Mouse (Mus musculus): ENCODE data around the gene Clec11a.

Clec11a gene

DNA sequence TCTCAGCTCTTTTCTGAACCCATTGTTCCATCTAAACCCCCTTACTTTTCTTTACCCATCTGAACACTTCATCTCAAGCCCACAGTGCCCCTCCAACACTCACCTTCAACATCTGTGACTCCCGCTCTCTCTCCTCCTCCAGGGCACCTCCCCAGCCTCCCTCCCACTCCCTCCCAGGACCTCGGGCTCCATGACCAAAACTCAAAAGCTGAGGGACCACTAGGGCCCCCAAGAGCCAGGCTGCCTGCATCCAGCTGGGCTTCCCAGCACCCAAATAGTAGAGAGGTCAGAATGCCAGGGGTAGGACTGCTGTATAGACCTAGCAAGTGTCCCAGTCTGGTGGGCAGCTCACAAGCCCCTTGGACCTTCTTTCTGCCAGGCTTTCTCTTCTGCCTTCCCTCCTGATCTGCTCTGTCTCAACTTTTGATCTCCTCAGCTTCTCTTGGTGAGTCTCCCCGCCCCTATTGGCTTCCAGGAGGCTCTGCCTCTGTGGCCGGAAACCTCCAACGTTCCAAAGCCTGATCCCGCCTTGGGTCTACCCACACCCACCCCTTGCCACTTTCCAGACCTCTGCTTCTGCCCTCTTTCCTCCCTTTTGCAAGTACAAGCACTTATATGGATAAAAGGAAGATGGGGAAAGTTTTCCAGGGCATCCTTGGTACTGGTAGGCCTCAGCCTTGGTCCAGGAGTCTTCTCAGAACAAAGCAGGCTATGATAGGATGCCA, at the start of gene Clec11a:
TSS of gene Clec11a (minus strand) at position 387 of the 725 bp plus-strand sequence.
- peak; percentile 31 for DNase-seq

DNA sequence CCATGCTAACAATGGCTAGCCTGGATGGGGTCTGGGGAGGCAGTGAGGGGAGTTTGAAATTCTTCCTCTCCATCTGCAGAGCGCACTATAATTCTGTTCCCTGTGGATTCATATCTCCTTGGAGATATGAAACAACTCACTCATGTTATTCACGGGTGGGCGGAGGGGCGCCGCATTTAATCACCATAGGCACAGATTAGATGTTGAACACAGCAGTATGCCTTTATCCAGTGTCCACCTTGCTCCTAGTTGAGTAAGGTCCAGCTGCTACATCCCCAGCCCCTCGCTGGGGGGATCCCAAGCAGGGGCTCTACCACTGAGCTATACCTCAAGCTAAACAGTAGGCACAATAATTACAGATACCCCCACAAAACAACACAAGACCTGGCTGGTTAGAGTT, 48.7 kb upstream of the Clec11a start:
- DNase-seq: no peak

DNA sequence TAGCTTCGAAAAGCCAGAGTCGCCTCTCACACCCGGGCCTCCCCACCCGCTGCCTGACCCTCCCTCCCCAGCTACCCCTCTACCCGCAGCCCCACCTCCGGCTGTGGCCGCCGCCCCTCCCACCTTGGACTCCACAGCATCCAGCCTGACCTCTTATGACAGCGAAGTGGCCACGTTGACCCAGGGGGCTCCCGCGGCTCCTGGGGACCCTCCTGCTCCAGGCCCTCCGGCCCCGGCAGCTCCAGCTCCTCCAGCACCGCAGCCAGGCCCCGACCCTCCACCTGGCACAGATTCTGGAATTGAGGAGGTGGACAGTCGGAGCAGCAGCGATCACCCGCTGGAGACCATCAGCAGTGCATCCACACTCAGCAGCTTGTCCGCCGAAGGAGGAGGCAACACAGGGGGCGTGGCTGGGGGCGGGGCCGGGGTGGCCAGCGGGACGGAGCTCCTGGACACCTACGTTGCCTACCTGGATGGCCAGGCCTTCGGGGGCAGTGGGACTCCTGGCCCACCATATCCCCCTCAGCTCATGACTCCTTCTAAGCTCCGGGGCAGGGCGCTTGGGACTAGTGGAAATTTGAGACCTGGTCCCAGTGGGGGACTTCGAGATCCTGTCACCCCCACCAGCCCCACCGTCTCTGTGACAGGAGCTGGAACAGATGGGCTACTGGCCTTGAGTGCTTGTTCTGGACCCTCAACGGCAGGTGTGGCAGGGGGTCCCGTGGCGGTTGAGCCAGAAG, 47.1 kb upstream of the Clec11a start:
- DNase-seq: no peak

DNA sequence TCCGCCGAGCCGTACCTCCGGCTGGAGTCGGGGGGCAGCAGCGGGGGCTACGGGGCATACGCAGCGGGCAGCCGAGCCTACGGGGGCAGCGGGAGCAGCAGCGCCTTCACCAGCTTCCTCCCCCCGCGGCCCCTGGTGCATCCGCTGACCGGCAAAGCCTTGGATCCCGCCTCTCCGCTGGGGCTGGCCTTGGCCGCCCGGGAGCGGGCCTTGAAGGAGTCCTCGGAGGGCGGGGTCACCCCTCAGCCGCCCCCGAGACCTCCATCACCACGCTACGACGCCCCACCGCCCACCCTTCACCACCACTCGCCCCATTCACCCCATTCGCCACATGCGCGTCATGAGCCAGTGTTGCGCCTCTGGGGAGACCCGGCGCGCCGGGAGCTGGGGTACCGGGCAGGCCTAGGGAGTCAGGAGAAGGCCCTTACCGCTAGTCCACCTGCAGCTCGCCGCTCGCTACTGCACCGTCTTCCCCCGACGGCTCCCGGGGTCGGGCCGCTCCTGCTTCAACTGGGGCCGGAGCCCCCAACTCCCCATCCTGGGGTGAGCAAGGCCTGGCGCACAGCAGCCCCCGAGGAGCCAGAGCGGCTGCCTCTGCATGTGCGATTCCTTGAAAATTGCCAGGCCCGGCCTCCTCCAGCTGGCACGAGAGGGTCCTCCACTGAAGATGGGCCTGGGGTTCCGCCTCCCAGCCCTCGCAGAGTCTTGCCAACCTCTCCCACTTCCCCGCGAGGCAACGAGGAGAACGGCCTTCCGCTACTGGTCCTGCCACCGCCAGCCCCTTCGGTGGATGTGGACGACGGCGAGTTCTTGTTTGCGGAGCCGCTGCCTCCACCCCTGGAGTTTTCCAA, 46.3 kb upstream of the Clec11a start:
- no peak for DNase-seq

DNA sequence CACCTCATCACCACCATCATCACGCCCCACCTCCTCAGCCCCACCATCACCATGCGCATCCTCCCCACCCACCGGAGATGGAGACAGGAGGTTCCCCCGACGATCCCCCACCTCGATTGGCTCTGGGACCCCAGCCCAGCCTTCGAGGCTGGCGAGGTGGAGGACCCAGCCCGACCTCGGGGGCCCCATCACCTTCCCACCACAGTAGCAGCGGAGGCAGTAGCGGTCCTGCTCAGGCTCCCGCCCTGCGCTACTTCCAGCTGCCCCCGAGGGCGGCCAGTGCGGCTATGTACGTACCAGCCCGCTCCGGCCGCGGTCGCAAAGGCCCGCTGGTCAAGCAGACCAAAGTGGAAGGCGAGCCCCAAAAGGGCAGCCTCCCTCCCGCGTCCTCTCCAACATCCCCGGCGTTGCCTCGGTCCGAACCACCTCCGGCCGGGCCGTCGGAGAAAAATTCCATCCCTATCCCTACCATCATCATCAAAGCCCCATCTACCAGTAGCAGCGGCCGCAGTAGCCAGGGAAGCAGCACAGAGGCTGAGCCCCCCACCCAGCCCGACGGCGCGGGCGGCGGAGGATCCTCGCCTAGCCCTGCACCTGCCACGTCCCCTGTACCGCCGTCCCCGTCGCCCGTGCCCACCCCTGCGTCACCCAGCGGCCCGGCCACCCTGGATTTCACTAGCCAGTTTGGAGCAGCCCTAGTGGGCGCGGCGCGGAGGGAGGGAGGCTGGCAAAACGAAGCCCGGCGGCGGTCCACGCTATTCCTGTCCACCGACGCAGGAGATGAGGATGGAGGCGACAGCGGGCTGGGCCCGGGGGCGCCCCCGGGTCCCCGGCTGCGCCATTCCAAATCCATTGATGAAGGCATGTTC, 45.4 kb upstream of the Clec11a start:
- DNase-seq: no peak

DNA sequence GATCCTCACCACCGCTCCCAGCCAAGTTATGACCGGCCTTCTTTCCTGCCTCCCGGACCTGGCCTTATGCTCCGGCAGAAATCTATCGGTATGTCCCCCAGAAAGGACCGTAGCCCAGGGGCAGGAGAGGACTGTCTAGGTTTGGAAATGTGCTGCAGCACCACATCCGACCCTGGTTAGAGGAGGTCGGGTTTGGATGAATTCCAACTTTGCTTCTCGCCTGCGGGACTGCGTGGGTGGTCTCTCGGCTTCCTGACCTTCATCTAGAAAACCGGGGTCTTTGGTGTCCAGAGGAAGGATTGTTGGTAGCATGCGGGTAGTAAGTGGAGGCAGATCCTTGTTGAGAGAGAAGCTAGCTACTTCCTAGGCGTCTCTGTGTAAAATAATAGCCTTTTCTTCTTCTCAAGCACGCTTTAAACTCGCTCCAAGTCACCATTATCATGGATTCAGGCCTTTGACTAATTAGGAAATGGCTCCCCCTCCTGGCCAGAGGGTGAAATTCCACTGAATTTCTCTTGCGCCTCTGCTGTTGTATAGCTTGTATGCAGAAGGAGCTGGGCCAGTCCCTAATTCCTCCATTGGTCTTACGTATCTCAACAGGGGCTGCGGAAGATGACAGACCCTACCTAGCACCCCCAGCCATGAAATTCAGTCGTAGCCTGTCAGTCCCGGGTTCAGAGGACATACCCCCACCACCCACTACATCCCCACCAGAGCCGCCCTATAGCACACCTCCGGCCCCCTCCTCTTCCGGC, 44.4 kb upstream of the Clec11a start:
- peak; percentile 83 for DNase-seq

DNA sequence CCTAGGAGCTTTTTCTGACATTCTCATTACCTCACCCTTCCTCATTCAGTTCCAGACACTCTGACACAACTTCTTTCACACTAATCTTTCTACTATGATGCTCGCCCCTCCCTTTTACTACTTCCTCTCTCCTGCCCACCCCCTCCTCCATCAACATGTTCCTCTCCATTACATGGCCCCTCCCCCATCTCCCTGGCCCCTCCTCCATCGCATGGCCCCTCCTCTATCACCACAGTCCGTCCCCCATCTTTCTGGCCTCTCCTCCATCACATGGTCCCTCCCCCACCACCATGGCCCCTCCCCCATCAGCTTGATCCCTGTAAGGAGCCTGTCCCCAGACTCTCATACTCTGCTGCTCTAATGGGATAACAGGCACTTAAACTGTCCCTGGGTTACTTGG, 42.3 kb upstream of the Clec11a start:
- no peak for DNase-seq

DNA sequence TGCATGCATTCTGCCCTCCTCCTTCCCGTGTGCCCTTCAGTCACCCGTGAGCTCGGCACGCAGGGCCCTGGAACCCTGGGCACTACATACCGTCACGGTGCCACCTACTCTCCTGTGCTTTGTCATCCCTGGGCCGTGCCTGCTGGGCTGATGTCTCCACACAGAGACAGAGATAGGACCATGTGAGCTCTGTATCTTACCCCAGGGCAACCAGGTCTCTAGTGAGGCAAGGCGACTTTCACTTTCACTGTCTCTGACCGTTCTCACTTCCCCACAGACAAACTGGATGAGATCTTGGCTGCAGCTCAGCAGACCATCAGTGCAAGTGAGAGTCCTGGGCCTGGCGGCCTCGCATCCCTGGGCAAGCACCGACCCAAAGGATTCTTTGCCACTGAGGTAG, 37.9 kb upstream of the Clec11a start:
- DNase-seq: no peak

DNA sequence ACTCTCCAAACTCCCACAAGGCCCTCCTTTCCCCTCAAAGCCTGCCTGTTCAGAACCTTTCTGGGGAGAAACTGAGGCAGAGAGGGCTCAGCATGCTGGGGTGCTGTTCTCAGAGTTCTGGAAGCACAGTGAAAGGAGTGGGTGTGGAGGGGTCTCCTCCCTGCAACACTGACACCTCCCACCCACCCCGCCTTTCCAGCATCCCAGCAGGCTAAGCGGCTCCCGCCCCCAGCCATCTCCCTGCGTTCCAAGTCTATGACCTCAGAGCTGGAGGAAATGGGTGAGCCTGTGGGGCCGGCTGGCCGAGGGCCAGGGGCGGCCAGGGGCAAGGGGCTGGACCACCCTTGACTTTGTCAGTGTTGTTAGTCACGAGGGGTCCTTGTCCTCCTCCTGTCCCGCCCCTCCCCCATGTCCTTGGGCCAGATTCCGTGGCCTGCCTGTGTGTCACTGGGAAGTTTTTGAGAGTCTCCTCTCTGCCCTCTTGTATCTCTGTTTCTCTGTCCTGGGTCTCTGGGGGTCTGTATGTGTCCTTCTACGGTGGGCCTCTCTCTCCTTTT, 36.8 kb upstream of the Clec11a start:
- no peak for DNase-seq

DNA sequence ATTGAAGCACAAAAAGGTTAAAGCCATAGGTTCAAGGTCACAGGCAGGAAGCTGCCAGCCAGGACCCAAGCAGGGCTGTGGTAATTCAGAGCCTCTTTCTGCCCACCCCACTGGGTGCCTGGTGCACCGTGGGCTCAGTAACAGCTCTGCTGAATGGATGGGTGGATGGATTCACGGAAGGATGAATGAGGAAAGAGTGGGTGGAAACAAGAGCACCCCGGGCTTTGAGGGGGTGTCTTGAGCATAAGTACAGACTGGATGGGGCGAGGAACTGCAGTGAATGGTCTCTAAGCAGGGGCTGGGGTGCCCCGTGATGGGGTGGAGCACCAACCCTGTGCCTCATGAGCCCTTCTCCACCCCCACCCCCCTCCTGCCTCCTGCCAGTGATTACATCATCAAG, 35.0 kb upstream of the Clec11a start:
- DNase-seq: no peak

DNA sequence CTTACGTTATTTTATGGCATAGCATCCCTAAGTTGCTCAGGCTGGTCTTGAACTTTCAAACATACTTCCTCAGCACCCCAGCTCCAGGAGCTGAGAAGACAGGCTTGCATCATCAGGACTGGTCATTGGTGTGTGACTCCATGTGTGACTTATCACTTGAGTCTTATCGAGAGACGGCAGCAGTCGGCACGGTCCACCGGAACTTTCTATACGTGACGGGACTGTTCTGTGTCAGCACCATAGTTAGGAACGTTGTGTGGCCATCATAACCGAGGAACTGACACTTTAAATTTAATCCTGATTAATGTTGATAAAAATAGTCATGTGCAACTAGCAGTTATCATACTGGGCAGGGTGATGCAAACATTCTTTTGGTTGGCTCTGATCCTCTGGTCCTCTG, 34.4 kb upstream of the Clec11a start:
- no peak for DNase-seq

DNA sequence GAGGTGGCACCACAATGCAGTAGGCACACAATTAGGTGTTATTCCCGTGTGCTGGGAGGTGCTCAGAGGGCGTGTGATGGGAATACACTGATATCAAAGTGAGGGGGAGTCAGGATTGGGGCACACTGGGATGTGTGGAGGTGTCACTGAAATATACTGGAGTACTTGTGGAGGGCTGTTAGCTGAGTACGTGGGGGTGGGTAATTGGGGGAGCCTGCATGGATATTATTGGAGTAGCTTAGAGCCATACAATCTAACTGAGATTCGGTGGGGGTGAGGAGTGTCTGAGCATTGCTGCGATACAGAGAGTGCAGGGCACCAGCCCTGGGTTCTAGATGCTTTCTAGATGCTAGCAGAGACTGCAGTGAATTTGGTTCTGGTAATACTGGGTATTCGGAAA, 33.5 kb upstream of the Clec11a start:
- no peak for DNase-seq

DNA sequence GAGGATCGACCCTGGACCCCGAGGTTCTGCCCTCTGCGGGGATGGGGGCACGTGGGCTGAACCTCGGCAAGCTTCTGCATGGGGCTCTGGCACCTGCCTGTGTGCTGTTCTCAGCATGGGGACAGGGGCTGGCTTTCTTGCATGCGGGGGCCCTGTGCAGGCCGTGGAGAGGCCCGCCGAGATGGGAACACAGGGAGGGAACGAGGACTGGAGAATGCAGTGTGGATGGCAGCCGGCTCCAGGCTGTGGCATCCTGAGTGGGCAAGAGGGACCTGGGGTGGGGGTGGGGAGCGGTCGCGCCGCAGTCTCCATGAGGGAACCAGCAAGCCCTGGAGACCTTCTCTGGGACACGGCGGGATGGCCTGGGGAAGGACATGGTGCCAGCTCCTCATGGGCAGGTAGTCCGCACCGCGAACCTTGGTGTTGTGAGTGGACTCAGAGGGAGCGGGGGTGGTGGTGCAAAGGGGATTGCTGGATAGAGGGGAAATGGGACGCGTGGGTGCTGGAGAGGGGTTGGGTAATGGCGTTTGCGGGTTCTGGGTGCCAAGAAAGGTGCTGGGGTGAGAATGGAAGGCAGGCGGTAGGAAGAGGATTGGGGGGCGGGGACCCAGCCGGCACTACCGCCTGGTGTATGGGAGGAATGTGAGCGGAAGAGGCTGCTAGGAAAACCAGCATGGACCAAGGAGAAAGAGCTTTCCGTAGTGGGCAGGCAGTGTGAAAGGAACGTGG, 30.6 kb upstream of the Clec11a start:
- peak; percentile 45 for DNase-seq

DNA sequence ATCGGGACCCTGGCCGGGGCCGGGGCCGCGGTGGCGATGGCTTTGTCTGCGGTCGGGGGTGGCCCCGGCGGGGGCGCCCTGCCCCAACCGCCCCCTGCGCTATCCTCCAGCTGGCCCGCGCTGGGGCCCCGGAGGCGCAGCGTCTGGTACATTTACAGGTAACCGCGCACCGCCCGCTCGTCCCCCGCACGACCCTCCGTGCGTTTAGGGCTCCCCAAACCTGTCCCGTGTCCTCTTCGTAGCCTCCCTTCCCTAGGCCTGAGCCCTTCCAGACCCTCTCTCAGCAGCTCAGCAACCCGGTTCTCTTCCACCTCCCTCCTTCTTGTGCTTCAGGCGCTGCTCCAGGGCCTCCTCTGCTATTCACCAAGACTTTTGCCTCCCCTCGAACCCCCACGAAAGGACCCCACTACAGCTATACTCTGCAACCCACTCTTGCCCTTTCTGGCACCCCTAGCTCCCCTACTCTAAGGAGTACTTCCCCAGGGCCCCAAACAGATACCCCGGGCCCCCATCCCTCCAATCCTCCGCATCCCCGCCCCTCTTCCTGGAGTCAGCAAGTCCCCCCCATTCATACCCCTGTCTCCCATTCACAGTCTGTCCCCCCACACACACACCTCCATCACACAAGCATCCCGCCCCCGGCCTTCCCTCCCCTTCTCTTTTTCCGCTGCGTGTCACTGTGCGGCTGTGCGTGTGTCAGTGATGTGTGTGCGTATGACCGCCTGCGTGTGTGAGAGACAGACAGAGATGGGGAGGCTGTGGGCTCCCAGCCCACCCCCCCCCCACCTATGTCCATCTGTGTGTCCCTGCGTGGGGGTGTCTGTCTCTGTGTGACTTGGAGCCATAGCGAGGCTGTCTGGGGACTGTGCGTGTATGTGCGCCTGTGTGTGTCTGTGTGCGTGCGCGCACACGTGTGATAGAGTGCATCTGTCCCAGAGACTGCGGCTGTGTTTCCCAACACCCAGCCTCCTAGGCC, 29.6 kb upstream of the Clec11a start:
- peak; percentile 58 for DNase-seq

DNA sequence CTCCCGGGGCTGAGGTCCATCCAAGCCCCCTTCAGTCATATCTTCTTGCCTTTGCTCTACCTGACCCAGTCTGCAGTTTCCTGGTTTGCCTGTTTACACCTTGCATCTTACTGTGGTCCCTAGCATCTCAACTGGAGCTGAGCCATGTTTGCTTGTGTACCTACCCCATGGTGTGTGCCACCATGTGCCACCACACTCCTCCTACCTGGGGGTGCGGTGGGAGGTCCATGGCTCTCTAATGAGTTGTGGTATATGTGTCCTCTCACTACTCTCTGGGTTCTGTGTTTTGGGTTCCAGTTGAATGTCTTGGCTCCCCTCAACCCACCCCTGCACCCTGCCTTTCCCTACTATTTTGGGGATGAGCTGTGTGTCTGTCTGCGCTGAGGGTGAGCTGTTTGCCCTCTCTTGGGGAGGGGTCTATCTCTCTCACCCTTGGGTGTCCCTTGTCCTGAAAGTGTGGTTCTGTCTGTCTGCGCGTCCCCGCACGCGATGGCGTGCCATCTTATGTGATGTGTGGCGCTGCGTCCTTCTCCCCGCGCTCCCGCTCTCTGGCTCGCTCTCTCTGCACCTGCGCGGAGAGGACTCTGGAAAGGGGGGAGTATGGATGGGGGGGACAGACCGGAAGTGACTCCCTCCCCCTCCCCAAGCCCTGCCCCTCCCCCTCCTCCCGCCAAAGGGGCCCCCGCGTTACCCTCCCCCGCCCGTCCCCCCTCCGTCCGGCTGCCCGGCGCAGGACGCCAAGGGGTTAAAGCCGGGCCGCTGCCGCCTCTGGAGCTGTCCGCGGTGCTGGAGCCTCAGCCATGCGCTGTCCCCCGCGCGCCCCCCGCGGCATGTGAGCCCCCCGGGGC, 28.6 kb upstream of the Clec11a start:
- peak; percentile 72 for DNase-seq

DNA sequence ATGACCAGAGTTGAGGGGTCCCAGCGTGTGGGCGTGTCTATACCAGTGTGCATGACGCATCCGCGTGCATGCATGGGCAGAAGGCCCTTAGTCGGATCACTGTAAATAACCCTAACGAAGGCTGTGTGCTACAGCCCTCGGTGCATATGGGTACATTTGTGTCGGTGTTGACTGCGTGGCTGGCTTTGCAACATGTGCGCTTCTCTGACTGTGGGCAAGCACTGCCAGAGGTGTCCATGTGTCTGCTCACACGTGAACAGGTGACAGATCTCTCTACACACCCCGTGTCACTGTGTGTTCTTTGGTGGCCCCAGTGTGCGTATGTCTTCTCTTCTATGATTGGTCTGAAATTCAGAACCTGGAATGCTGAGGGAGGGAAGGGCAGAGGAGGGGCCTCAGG, 27.4 kb upstream of the Clec11a start:
- no peak for DNase-seq

DNA sequence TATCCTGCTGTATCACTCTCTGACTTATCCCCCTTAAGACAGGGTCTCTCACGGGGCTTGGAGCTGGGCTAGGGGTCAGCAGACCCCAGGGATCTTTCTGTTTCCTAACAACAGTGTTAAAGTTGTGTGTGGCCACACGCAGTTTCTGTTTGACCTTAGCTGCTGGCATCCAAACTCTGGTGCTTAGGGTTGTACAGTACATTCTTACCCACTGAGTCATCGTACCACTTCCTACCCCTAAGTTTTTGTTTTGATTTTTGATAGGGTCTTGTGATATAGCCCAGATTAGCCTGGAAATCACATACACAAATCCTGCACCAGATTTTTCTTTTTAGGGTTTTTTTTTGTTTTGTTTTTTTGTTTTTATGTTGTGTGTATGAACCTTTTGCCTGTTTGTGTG, 25.6 kb upstream of the Clec11a start:
- DNase-seq: no peak

DNA sequence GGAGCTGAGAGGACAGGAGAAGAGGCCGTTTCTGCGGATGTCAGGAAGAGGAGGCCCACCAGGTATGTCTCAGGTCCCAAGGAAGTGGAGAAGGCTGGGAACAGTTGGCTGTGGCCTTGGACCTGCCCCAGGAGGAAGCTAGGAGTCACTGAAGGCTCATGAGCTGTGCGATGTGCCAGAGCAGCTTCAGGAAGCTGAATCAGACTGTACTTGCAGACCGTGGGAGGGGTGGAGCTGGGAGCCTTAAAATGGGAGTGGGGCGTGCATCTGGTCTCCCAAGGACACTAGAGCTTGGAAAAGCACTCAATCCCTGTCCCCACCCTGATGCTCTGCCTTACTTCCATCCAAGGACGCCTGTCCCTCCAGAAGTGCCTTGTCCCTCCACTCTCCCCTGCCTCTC, 19.9 kb upstream of the Clec11a start:
- DNase-seq: no peak

DNA sequence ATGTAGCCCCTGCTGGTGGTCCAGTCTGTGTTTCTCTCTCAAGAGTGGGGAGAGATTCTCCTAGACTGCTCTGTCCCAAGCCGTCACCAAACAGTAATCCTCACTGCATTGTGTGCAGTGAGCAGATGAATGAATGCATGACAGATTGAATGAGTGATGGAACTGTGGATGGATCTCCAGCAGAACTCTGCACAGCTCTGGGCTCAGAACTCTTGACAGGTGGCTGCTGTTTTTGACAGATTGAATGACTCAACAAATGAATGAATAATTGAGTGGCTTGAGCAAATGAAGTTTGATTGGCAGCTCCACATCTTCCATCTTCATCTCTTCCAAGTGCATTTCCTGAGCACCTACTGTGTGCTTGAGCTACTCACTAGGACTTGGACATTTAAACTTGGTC, 15.6 kb upstream of the Clec11a start:
- DNase-seq: no peak

Measured in cerebellum, adult 8-10 months (tissue).